In the genomic region with DNA sequence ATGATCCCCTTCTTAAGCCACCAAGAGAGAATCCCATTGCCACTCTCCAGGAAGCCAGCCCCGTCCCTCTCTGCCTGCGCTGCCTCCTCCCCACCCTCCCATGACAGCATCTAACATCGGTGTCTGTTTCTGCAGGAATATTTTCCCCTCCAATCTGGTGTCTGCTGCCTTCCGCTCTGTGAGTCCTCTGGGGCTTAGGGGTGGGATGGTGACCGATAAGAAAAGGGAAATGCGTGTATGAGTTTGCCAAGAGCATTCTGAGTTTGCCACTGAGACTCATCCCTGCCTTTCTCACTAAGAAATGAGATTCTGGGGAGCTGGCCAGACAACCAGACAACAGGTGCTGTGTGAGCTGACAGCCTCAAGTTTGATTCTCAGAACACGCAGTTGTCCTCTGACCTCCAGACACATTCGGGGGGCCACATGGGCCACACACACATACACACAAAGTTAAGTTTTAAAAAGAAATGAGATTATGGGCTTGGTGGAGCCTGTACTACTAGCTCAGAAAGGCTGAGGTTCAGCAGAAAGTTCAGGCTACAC, we compare ENCODE assay signal across 29 mouse cellular contexts. TPM values are rescaled to one million over a fixed set of nuclear protein-coding genes. Genes with fewer than 3 reads are reported as not detected.
DNase-seq lines count a peak whose midpoint lies in the region; ATAC-seq and TF ChIP-seq lines count a peak whose summit lies in the region.
"Had no signal": no experiment of that assay in that cellular context is flagged by ENCODE, and none has a peak within 500 bp of the region (broad histone marks: within the 10 kb centered on the region; RNA-seq: fewer than 3 reads in every experiment).

No protein-coding gene starts in this region.

- H3K4me3 ChIP-seq in erythroblast, embryonic 14.5 days (replicated peaks), result peak overlapping the region; percentile 90
- H3K4me3 ChIP-seq in liver, embryonic 11.5 days (ENCODE audit: low read depth, low read length), result no peak overlapping the region
- peak overlapping the region; percentile 100 for H3K4me3 ChIP-seq in liver, embryonic 13.5 days (replicated peaks)
- no peak overlapping the region for H3K4me3 ChIP-seq in midbrain, postnatal 0 days (ENCODE audit: low read depth, low read length)
- H3K4me3 ChIP-seq: embryonic facial prominence, embryonic 13.5 days; forebrain, embryonic 15.5 days; heart, adult 2 months; heart, embryonic 15.5 days; intestine, embryonic 15.5 days; neural tube, embryonic 15.5 days; stomach, embryonic 15.5 days had no signal

- H3K4me2 ChIP-seq in liver, embryonic 11.5 days, result peak overlapping the region; percentile 4; the same call in 1 of the 2 replicates
- H3K4me2 ChIP-seq in liver, embryonic 13.5 days, result peak overlapping the region; percentile 85
- no peak overlapping the region for H3K4me2 ChIP-seq in midbrain, postnatal 0 days (ENCODE audit: low read depth, low read length, poor library complexity, severe bottlenecking)
- H3K4me2 ChIP-seq: forebrain, embryonic 15.5 days; heart, embryonic 15.5 days; neural tube, embryonic 15.5 days; stomach, embryonic 15.5 days had no signal

- WGBS in liver, embryonic 11.5 days, result 76% methylated on average over 8 of the region's 8 CpGs
- WGBS in liver, embryonic 13.5 days (ENCODE audit: insufficient replicate concordance), result 74% methylated on average over 8 of the region's 8 CpGs
- WGBS in midbrain, postnatal 0 days, result 86% methylated on average over 8 of the region's 8 CpGs

- H3K9ac ChIP-seq in liver, embryonic 11.5 days (ENCODE audit: low read depth, low read length), result no peak overlapping the region
- peak overlapping the region; percentile 99 for H3K9ac ChIP-seq in liver, embryonic 13.5 days
- no peak overlapping the region for H3K9ac ChIP-seq in midbrain, postnatal 0 days (replicated peaks; ENCODE audit: low read length, poor library complexity, severe bottlenecking)
- H3K9ac ChIP-seq: embryonic facial prominence, embryonic 13.5 days; forebrain, embryonic 15.5 days; heart, embryonic 15.5 days; intestine, embryonic 15.5 days; neural tube, embryonic 15.5 days; stomach, embryonic 15.5 days had no signal

- H3K27ac ChIP-seq in liver, embryonic 11.5 days (ENCODE audit: low read depth, low read length), result no peak overlapping the region
- peak overlapping the region; percentile 99 for H3K27ac ChIP-seq in liver, embryonic 13.5 days
- no peak overlapping the region for H3K27ac ChIP-seq in midbrain, postnatal 0 days (ENCODE audit: low read depth, low read length)
- H3K27ac ChIP-seq: embryonic facial prominence, embryonic 13.5 days; forebrain, embryonic 15.5 days; heart, adult 2 months; heart, embryonic 15.5 days; intestine, embryonic 15.5 days; neural tube, embryonic 15.5 days; stomach, embryonic 15.5 days had no signal

- DNase-seq in liver, embryonic 11.5 days (ENCODE audit: low spot score), result no peak
- no peak for DNase-seq in liver
- DNase-seq in liver, embryonic 13.5 days, result no peak
- no peak for DNase-seq in urinary bladder, postnatal 25 days (ENCODE audit: low spot score)
- no peak for DNase-seq in midbrain, postnatal 0 days (ENCODE audit: low spot score)
- no peak for DNase-seq in adrenal gland, postnatal 25 days
- DNase-seq: adrenal gland, adult 8-10 months; cerebellum, adult 2 months; cerebellum, postnatal 25 days; embryo, embryonic 11 days; gastrocnemius, postnatal 14 days; kidney, adult 9 months; kidney, postnatal 25 days; layer of hippocampus, postnatal 36 days; lung, postnatal 4 days; thymus, adult 18-20 months; thymus, postnatal 4 days had no signal

- no peaks in the 10 kb centered on the region for H3K9me3 ChIP-seq in erythroblast, embryonic 14.5 days (ENCODE audit: control insufficient read depth, low read length)
- no peaks in the 10 kb centered on the region for H3K9me3 ChIP-seq in liver, embryonic 11.5 days (ENCODE audit: control insufficient read depth, low read length)
- H3K9me3 ChIP-seq in liver, embryonic 13.5 days (replicated peaks), result no peaks in the 10 kb centered on the region
- H3K9me3 ChIP-seq in midbrain, postnatal 0 days (ENCODE audit: low read length), result no peaks in the 10 kb centered on the region
- H3K9me3 ChIP-seq: embryonic facial prominence, embryonic 13.5 days; forebrain, embryonic 15.5 days; heart, embryonic 15.5 days; intestine, embryonic 15.5 days; midbrain, embryonic 10.5 days; neural tube, embryonic 15.5 days; stomach, embryonic 15.5 days had no signal

- TF ChIP-seq CTCF in midbrain, postnatal 0 days (IDR thresholded peaks at IDR 0.05), result no peak

- H3K36me3 ChIP-seq in erythroblast, embryonic 14.5 days (ENCODE audit: control insufficient read depth), result peaks cover 90% of the 10 kb centered on the region
- peaks cover 17% of the 10 kb centered on the region; the same call in 1 of the 2 replicates for H3K36me3 ChIP-seq in liver, embryonic 11.5 days (ENCODE audit: control insufficient read depth, insufficient read depth, low read length)
- peaks cover 70% of the 10 kb centered on the region for H3K36me3 ChIP-seq in liver, embryonic 13.5 days
- no peaks in the 10 kb centered on the region for H3K36me3 ChIP-seq in midbrain, postnatal 0 days (ENCODE audit: insufficient read depth, low read length)
- H3K36me3 ChIP-seq: forebrain, embryonic 15.5 days; neural tube, embryonic 15.5 days had no signal

- ATAC-seq in erythroblast, adult 5-6 weeks (replicated peaks; ENCODE audit: low FRiP score, poor library complexity, severe bottlenecking), result no peak
- ATAC-seq in liver, embryonic 11.5 days (replicated peaks; ENCODE audit: low FRiP score), result no peak
- no peak for ATAC-seq in liver, embryonic 13.5 days (ENCODE audit: low read depth)
- ATAC-seq in midbrain, postnatal 0 days (ENCODE audit: low FRiP score), result no peak
- ATAC-seq: forebrain, embryonic 15.5 days; hindbrain, embryonic 16.5 days; intestine, embryonic 15.5 days; midbrain, embryonic 16.5 days had no signal

- peaks cover 59% of the 10 kb centered on the region for H3K4me1 ChIP-seq in erythroblast, embryonic 14.5 days (ENCODE audit: control insufficient read depth)
- H3K4me1 ChIP-seq in liver, embryonic 11.5 days (replicated peaks; ENCODE audit: control insufficient read depth, insufficient read depth, low read length), result peaks cover 21% of the 10 kb centered on the region
- peaks cover 54% of the 10 kb centered on the region for H3K4me1 ChIP-seq in liver, embryonic 13.5 days (replicated peaks)
- H3K4me1 ChIP-seq in midbrain, postnatal 0 days (ENCODE audit: insufficient read depth, low read length), result no peaks in the 10 kb centered on the region

- no peaks in the 10 kb centered on the region for H3K27me3 ChIP-seq in erythroblast, embryonic 14.5 days (ENCODE audit: control insufficient read depth)
- H3K27me3 ChIP-seq in liver, embryonic 11.5 days (replicated peaks; ENCODE audit: control insufficient read depth, insufficient read depth, low read length), result no peaks in the 10 kb centered on the region
- H3K27me3 ChIP-seq in liver, embryonic 13.5 days, result no peaks in the 10 kb centered on the region
- no peaks in the 10 kb centered on the region for H3K27me3 ChIP-seq in midbrain, postnatal 0 days (ENCODE audit: insufficient read depth, low read length)
- H3K27me3 ChIP-seq: embryonic facial prominence, embryonic 13.5 days; forebrain, embryonic 15.5 days; heart, embryonic 15.5 days; intestine, embryonic 15.5 days; stomach, embryonic 15.5 days had no signal

RNA-seq across cellular contexts. Expression of a gene that starts 4.5 kb away (rescaled TPM):
- polyA plus RNA-seq in erythroblast, embryonic 14.5 days (2012), result 24.9 and 33.8 TPM in 2 replicates
- 655 and 701 TPM in 2 replicates for total RNA-seq in erythroblast, adult 5-6 weeks (2015; ENCODE audit: low replicate concordance)
- total RNA-seq in erythroblast, adult 5-6 weeks (2017; ENCODE audit: low replicate concordance), result 713 and 810 TPM in 2 replicates
- polyA plus RNA-seq in liver, embryonic 11.5 days (2014; fragmentation: Nextera tagmentation; extraction: Ambion mirVana), result 58.4 and 67.9 TPM in 2 replicates
- polyA plus RNA-seq in liver, embryonic 13.5 days (2015; fragmentation: Nextera tagmentation; extraction: Ambion mirVana), result 92.3 and 93.0 TPM in 2 replicates
- 15.2 and 20.1 TPM in 2 replicates for total RNA-seq in midbrain, postnatal 0 days (2014; rRNA removed)
- polyA plus RNA-seq in midbrain, postnatal 0 days (2015; fragmentation: Nextera tagmentation; extraction: Ambion mirVana), result 8.9 and 9.2 TPM in 2 replicates
- 92.7 and 99.0 TPM in 2 replicates for total RNA-seq in adrenal gland, postnatal 25 days (2021)

RNA-seq across cellular contexts. Expression of a gene that starts 30.1 kb away (rescaled TPM):
- polyA plus RNA-seq in erythroblast, embryonic 14.5 days (2012), result 11.1 and 11.3 TPM in 2 replicates
- 21.5 and 22.4 TPM in 2 replicates for total RNA-seq in erythroblast, adult 5-6 weeks (2015; ENCODE audit: low replicate concordance)
- total RNA-seq in erythroblast, adult 5-6 weeks (2017; ENCODE audit: low replicate concordance), result 34.3 and 69.7 TPM in 2 replicates
- polyA plus RNA-seq in liver, embryonic 11.5 days (2014; fragmentation: Nextera tagmentation; extraction: Ambion mirVana), result 74.8 and 80.9 TPM in 2 replicates
- polyA plus RNA-seq in liver, embryonic 13.5 days (2015; fragmentation: Nextera tagmentation; extraction: Ambion mirVana), result 32.8 and 34.0 TPM in 2 replicates
- 252 and 291 TPM in 2 replicates for total RNA-seq in midbrain, postnatal 0 days (2014; rRNA removed)
- polyA plus RNA-seq in midbrain, postnatal 0 days (2015; fragmentation: Nextera tagmentation; extraction: Ambion mirVana), result 156 and 165 TPM in 2 replicates
- total RNA-seq in adrenal gland, postnatal 25 days (2021), result 73.7 and 116 TPM in 2 replicates

RNA-seq across cellular contexts. Expression of a gene that starts 30.9 kb away (rescaled TPM):
- 1.2 and 1.5 TPM in 2 replicates for polyA plus RNA-seq in erythroblast, embryonic 14.5 days (2012)
- total RNA-seq in erythroblast, adult 5-6 weeks (2015; ENCODE audit: low replicate concordance), result 2.5 and 4.2 TPM in 2 replicates
- total RNA-seq in erythroblast, adult 5-6 weeks (2017; ENCODE audit: low replicate concordance), result 3.1 and 8.0 TPM in 2 replicates
- 20.3 and 22.9 TPM in 2 replicates for polyA plus RNA-seq in liver, embryonic 11.5 days (2014; fragmentation: Nextera tagmentation; extraction: Ambion mirVana)
- polyA plus RNA-seq in liver, embryonic 13.5 days (2015; fragmentation: Nextera tagmentation; extraction: Ambion mirVana), result 10.0 and 10.7 TPM in 2 replicates
- total RNA-seq in midbrain, postnatal 0 days (2014; rRNA removed), result 81.4 and 85.9 TPM in 2 replicates
- 50.0 and 53.5 TPM in 2 replicates for polyA plus RNA-seq in midbrain, postnatal 0 days (2015; fragmentation: Nextera tagmentation; extraction: Ambion mirVana)
- 27.5 and 28.2 TPM in 2 replicates for total RNA-seq in adrenal gland, postnatal 25 days (2021)

RNA-seq across cellular contexts. Expression of a gene that starts 47.4 kb away (rescaled TPM):
- polyA plus RNA-seq in erythroblast, embryonic 14.5 days (2012), result 136 and 162 TPM in 2 replicates
- 46.5 and 57.5 TPM in 2 replicates for total RNA-seq in erythroblast, adult 5-6 weeks (2015; ENCODE audit: low replicate concordance)
- total RNA-seq in erythroblast, adult 5-6 weeks (2017; ENCODE audit: low replicate concordance), result 19.8 and 25.9 TPM in 2 replicates
- 289 and 300 TPM in 2 replicates for polyA plus RNA-seq in liver, embryonic 11.5 days (2014; fragmentation: Nextera tagmentation; extraction: Ambion mirVana)
- 195 and 202 TPM in 2 replicates for polyA plus RNA-seq in liver, embryonic 13.5 days (2015; fragmentation: Nextera tagmentation; extraction: Ambion mirVana)
- total RNA-seq in midbrain, postnatal 0 days (2014; rRNA removed), result 516 and 573 TPM in 2 replicates
- 556 and 589 TPM in 2 replicates for polyA plus RNA-seq in midbrain, postnatal 0 days (2015; fragmentation: Nextera tagmentation; extraction: Ambion mirVana)
- total RNA-seq in adrenal gland, postnatal 25 days (2021), result 130 and 139 TPM in 2 replicates

RNA-seq across cellular contexts. Expression of a gene that starts 57.1 kb away (rescaled TPM):
- polyA plus RNA-seq in erythroblast, embryonic 14.5 days (2012), result 0.61 and 0.66 TPM in 2 replicates
- total RNA-seq in erythroblast, adult 5-6 weeks (2015; ENCODE audit: low replicate concordance), result 4.6 and 18.8 TPM in 2 replicates
- total RNA-seq in erythroblast, adult 5-6 weeks (2017; ENCODE audit: low replicate concordance), result 2.5 and 5.1 TPM in 2 replicates
- 7.6 and 8.4 TPM in 2 replicates for polyA plus RNA-seq in liver, embryonic 11.5 days (2014; fragmentation: Nextera tagmentation; extraction: Ambion mirVana)
- polyA plus RNA-seq in liver, embryonic 13.5 days (2015; fragmentation: Nextera tagmentation; extraction: Ambion mirVana), result 2.7 and 3.5 TPM in 2 replicates
- total RNA-seq in midbrain, postnatal 0 days (2014; rRNA removed), result 3.2 and 4.9 TPM in 2 replicates
- 3.9 TPM in 2 replicates for polyA plus RNA-seq in midbrain, postnatal 0 days (2015; fragmentation: Nextera tagmentation; extraction: Ambion mirVana)
- 17.5 and 23.9 TPM in 2 replicates for total RNA-seq in adrenal gland, postnatal 25 days (2021)

Comparison
In these comparisons a context has a peak if more than half of its experiments do, and no peak if none do; other contexts are left out.
1. H3K4me3 ChIP-seq: peak in erythroblast, embryonic 14.5 days (single experiment) and liver, embryonic 13.5 days (single experiment); none in liver, embryonic 11.5 days (single experiment) and midbrain, postnatal 0 days (single experiment).